Mouse (Mus musculus) liver, postnatal 0 days (tissue): ENCODE measurements around the gene Kl. TPM values are rescaled to one million over a fixed set of nuclear protein-coding genes. Genes with fewer than 3 reads are reported as not detected.

Experiments
- ATAC-seq: fragments of 200-750 bp; cut with Nextera tagmentation; 2 replicates; pipeline ENCODE4 v1.8.0; 2017; ENCODE audit warnings: mild to moderate bottlenecking, moderate library complexity
- DNase-seq: peaks from one replicate; pipeline ENCODE4 v3.0.0-alpha.2; 2016
- H3K27ac ChIP-seq: fragments of 300-500 bp; sonication (generic); 2 replicates; pipeline ENCODE4 v1.5.1; 2014; ENCODE audit warnings: antibody characterized with exemption, moderate library complexity, mild to moderate bottlenecking, low read depth
- H3K27me3 ChIP-seq: fragments of 300-500 bp; sonication (generic); 2 replicates; pipeline ENCODE4 v1.6.1; 2014; ENCODE audit warnings: low read length, control low read depth, mixed read lengths; ENCODE audit not compliant: insufficient read depth
- H3K36me3 ChIP-seq: fragments of 300-500 bp; sonication (generic); replicated peaks from 2 replicates; pipeline ENCODE4 v1.6.1; 2014; ENCODE audit warnings: mild to moderate bottlenecking, control low read depth, low read length, moderate library complexity, mixed read lengths; ENCODE audit not compliant: insufficient read depth
- H3K4me1 ChIP-seq: fragments of 300-500 bp; sonication (generic); 2 replicates; pipeline ENCODE4 v1.6.1; 2014; ENCODE audit warnings: antibody characterized with exemption, mild to moderate bottlenecking, control low read depth; ENCODE audit not compliant: insufficient read depth
- H3K4me2 ChIP-seq: fragments of 300-500 bp; sonication (generic); 2 replicates; pipeline ENCODE4 v1.6.1; 2014; ENCODE audit warnings: low read depth, mild to moderate bottlenecking, low read length, moderate library complexity, mixed read lengths
- H3K4me3 ChIP-seq: fragments of 300-500 bp; sonication (generic); 2 replicates; pipeline ENCODE4 v1.5.1; 2014; ENCODE audit warnings: low read depth, low read length
- H3K9ac ChIP-seq: fragments of 300-500 bp; sonication (generic); replicated peaks from 2 replicates; pipeline ENCODE4 v1.6.1; 2014; ENCODE audit warnings: mild to moderate bottlenecking, moderate library complexity
- H3K9me3 ChIP-seq: fragments of 300-500 bp; sonication (generic); 2 replicates; pipeline ENCODE4 v1.6.1; 2016; ENCODE audit warnings: mild to moderate bottlenecking, control low read depth, low read length, mixed read lengths
- CTCF ChIP-seq: sonication (generic); IDR thresholded peaks from 2 replicates; pipeline ENCODE4 v1.5.1; 2016; ENCODE audit warnings: antibody characterized with exemption, low read depth
- EP300 ChIP-seq: IDR thresholded peaks from 2 replicates; pipeline ENCODE4 v1.6.1; 2016; ENCODE audit warnings: antibody characterized with exemption, low read depth, mild to moderate bottlenecking
- WGBS: fragments of 180-500 bp; shearing (Covaris S2); extraction: QIAGEN DNeasy Blood & Tissue Kit; methylation state at CpG from one replicate; pipeline ENCODE4 v1.1.7; 2014; ENCODE audit not compliant: insufficient replicate concordance; 5-methylcytosine and 5-hydroxymethylcytosine counted together
- polyA plus RNA-seq: library from polyadenylated mRNA; unstranded; fragments of >200 nt; fragmentation: Nextera tagmentation; extraction: Ambion mirVana; gene quantifications from 2 replicates; pipeline ENCODE4 v1.2.1, GENCODE M21; 2015

The Kl gene
- polyA plus RNA-seq, 1 experiment from 2014 or later = 0.08 TPM

GRCm38 (mm10) chr5:150994096-150994495, 41.7 kb downstream of the Kl start:
- 79% methylated on average over 7 of the region's 7 CpGs for WGBS
- no peak overlapping the region for H3K27ac ChIP-seq
- no peaks in the 10 kb centered on the region; the same call in 1 of the 2 replicates for H3K9me3 ChIP-seq
- no peak for TF ChIP-seq EP300
- TF ChIP-seq CTCF = no peak
- no peak for DNase-seq
- no peak overlapping the region for H3K4me3 ChIP-seq
- H3K9ac ChIP-seq = no peak overlapping the region
- H3K27me3 ChIP-seq = no peaks in the 10 kb centered on the region
- ATAC-seq = no peak
- H3K36me3 ChIP-seq = no peaks in the 10 kb centered on the region
- H3K4me2 ChIP-seq = no peak overlapping the region
- no peaks in the 10 kb centered on the region for H3K4me1 ChIP-seq

DNA sequence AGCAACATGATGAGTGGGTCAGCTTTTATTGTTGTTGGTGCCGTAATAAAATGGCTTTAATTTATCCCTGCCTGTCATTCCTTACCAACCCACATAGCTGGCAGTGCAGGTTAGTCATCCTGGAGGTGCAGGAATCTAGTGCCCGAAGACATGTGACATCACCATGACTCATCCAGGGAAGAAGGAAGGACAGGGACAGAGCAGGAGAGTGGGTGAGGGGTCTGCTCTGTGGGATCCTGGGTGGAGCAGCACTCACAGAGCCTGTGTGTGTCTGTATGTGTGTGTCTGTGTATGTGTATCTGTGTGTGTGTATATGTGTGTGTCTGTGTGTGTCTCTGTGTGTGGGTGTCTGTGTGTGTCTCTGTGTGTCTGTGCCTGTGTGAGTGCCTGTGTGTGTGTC, 44.2 kb downstream of the Kl start:
- Histone ChIP-seq H3K4me2 (no peak overlapping the region), H3K27me3 (no peaks in the 10 kb centered on the region), H3K27ac (no peak overlapping the region), H3K9me3 (no peaks in the 10 kb centered on the region; the same call in 1 of the 2 replicates), H3K9ac (no peak overlapping the region), H3K36me3 (no peaks in the 10 kb centered on the region), H3K4me1 (no peaks in the 10 kb centered on the region), H3K4me3 (no peak overlapping the region)
- 78% methylated on average over 2 of the region's 2 CpGs for WGBS
- no peak for ATAC-seq
- DNase-seq = no peak
- TF ChIP-seq EP300 (no peak), CTCF (no peak)

GRCm38 (mm10) chr5:151001111-151001510, 48.7 kb downstream of the Kl start:
- WGBS = 72% methylated on average over 7 of the region's 7 CpGs
- Histone ChIP-seq H3K4me3 (no peak overlapping the region), H3K9ac (no peak overlapping the region), H3K9me3 (no peaks in the 10 kb centered on the region), H3K36me3 (no peaks in the 10 kb centered on the region), H3K4me1 (no peaks in the 10 kb centered on the region), H3K27ac (no peak overlapping the region), H3K27me3 (no peaks in the 10 kb centered on the region), H3K4me2 (no peak overlapping the region)
- no peak for ATAC-seq
- no peak for DNase-seq
- TF ChIP-seq EP300 (no peak), CTCF (no peak)

GRCm38 (mm10) chr5:151002051-151002450, 49.6 kb downstream of the Kl start:
- WGBS = 76% methylated on average over 4 of the region's 4 CpGs
- TF ChIP-seq EP300 (no peak), CTCF (no peak)
- ATAC-seq = no peak

GRCm38 (mm10) chr5:151004216-151004755, 51.9 kb downstream of the Kl start:
- H3K27me3 ChIP-seq = no peaks in the 10 kb centered on the region
- no peak for ATAC-seq
- H3K27ac ChIP-seq = no peak overlapping the region
- no peaks in the 10 kb centered on the region for H3K4me1 ChIP-seq
- no peak overlapping the region for H3K4me2 ChIP-seq
- H3K4me3 ChIP-seq = no peak overlapping the region
- no peaks in the 10 kb centered on the region for H3K36me3 ChIP-seq
- H3K9me3 ChIP-seq = no peaks in the 10 kb centered on the region
- WGBS = 59% methylated on average over 1 of the region's 1 CpGs
- DNase-seq = no peak
- TF ChIP-seq EP300 = no peak
- TF ChIP-seq CTCF = no peak
- H3K9ac ChIP-seq = no peak overlapping the region

More at GRCm38 (mm10) chr5:151002051-151002450, 49.6 kb downstream of the Kl start:
- no peaks in the 10 kb centered on the region for H3K36me3 ChIP-seq
- H3K27ac ChIP-seq = no peak overlapping the region
- H3K4me1 ChIP-seq = no peaks in the 10 kb centered on the region
- no peak overlapping the region for H3K4me2 ChIP-seq
- no peak overlapping the region for H3K9ac ChIP-seq
- H3K27me3 ChIP-seq = no peaks in the 10 kb centered on the region
- H3K4me3 ChIP-seq = no peak overlapping the region
- H3K9me3 ChIP-seq = no peaks in the 10 kb centered on the region
- DNase-seq = no peak

DNA sequence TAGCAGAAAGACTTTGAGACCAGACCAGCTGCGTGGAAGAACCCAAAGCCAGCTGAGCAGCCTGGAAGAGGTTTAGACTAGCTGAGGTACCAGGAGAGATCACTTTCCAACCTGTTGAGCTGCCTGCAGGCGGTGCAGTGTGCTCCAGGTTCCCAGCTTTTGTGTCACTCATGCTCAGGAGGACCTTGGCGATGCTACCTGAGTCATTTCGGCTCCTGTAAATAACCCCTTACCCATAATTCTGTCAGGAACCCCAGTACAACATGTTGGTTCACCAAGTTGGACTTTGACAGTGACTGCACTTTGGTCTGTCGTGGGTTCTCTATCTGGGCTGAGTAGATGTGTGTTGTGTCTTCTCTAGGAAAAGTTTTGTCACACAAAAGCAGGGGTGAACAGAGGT, 66.0 kb downstream of the Kl start:
- TF ChIP-seq EP300 = no peak
- TF ChIP-seq CTCF = no peak
- Histone ChIP-seq H3K4me3 (no peak overlapping the region), H3K36me3 (no peaks in the 10 kb centered on the region), H3K9ac (no peak overlapping the region), H3K9me3 (no peaks in the 10 kb centered on the region), H3K27ac (no peak overlapping the region), H3K4me2 (no peak overlapping the region), H3K4me1 (peaks cover 6% of the 10 kb centered on the region; the same call in 1 of the 2 replicates), H3K27me3 (no peaks in the 10 kb centered on the region)
- WGBS = 59% methylated on average over 5 of the region's 5 CpGs
- DNase-seq (no peak), ATAC-seq (no peak)

GRCm38 (mm10) chr5:151018959-151019358, 66.6 kb downstream of the Kl start:
- Histone ChIP-seq H3K27ac (no peak overlapping the region), H3K9ac (no peak overlapping the region), H3K9me3 (no peaks in the 10 kb centered on the region), H3K4me1 (peaks cover 6% of the 10 kb centered on the region; the same call in 1 of the 2 replicates), H3K27me3 (no peaks in the 10 kb centered on the region), H3K36me3 (no peaks in the 10 kb centered on the region), H3K4me2 (no peak overlapping the region; the same call in 1 of the 2 replicates), H3K4me3 (no peak overlapping the region)
- whole genome bisulfite sequencing = 67% methylated on average over 5 of the region's 5 CpGs
- no peak for ATAC-seq
- TF ChIP-seq CTCF = no peak
- TF ChIP-seq EP300 = no peak
- DNase-seq = no peak
